Mouse (Mus musculus) embryonic facial prominence, embryonic 11.5 days (tissue): ENCODE results near the gene Ccdc134. TPM values are rescaled to one million over a fixed set of nuclear protein-coding genes. Genes with fewer than 3 reads are reported as not detected.

ENCODE experiments used
- ATAC-seq: fragments of 200-750 bp; cut with Nextera tagmentation; replicated peaks from 2 replicates; pipeline ENCODE4 v1.8.0; 2017; ENCODE audit warnings: low read depth; ENCODE audit not compliant: insufficient number of reproducible peaks, low FRiP score, low TSS enrichment
- DNase-seq: peaks from one replicate; pipeline ENCODE4 v3.0.0-alpha.2; 2015; ENCODE audit warnings: low spot score
- H3K27ac ChIP-seq: fragments of 300-500 bp; sonication (generic); replicated peaks from 2 replicates; pipeline ENCODE4 v1.5.1; 2014; ENCODE audit warnings: mild to moderate bottlenecking, low read depth, low read length, control low read depth
- H3K27me3 ChIP-seq: fragments of 300-500 bp; sonication (generic); 2 replicates; pipeline ENCODE4 v1.6.1; 2014; ENCODE audit warnings: mild to moderate bottlenecking, low read length, moderate library complexity, mixed read lengths; ENCODE audit not compliant: control insufficient read depth, insufficient read depth
- H3K36me3 ChIP-seq: fragments of 300-500 bp; sonication (generic); replicated peaks from 2 replicates; pipeline ENCODE4 v1.6.1; 2014; ENCODE audit warnings: low read depth, mild to moderate bottlenecking, low read length, moderate library complexity, mixed read lengths; ENCODE audit not compliant: control insufficient read depth, insufficient read depth
- H3K4me1 ChIP-seq: fragments of 300-500 bp; sonication (generic); 2 replicates; pipeline ENCODE4 v1.6.1; 2014; ENCODE audit warnings: low read length, mixed read lengths; ENCODE audit not compliant: control insufficient read depth, insufficient read depth
- H3K4me2 ChIP-seq: fragments of 300-500 bp; sonication (generic); 2 replicates; pipeline ENCODE4 v1.6.1; 2014; ENCODE audit warnings: low read depth, mild to moderate bottlenecking, control low read depth, low read length, moderate library complexity
- H3K4me3 ChIP-seq: fragments of 300-500 bp; sonication (generic); 2 replicates; pipeline ENCODE4 v1.5.1; 2014; ENCODE audit warnings: low read depth, low read length, control low read depth
- H3K9ac ChIP-seq: fragments of 300-500 bp; sonication (generic); replicated peaks from 2 replicates; pipeline ENCODE4 v1.6.1; 2014; ENCODE audit warnings: mild to moderate bottlenecking, control low read depth, low read length
- H3K9me3 ChIP-seq: fragments of 300-500 bp; sonication (generic); replicated peaks from 2 replicates; pipeline ENCODE4 v1.6.1; 2016; ENCODE audit warnings: mild to moderate bottlenecking, low read length, inconsistent platforms, mixed read lengths; ENCODE audit not compliant: control insufficient read depth
- WGBS: fragments of 180-500 bp; shearing (Covaris S2); extraction: QIAGEN DNeasy Blood & Tissue Kit; methylation state at CpG from one replicate; pipeline ENCODE4 v1.1.7; 2014; 5-methylcytosine and 5-hydroxymethylcytosine counted together
- polyA plus RNA-seq: library from polyadenylated mRNA; unstranded; fragments of >200 nt; fragmentation: Nextera tagmentation; extraction: Ambion mirVana; gene quantifications from 2 replicates; pipeline ENCODE4 v1.2.1, GENCODE M21; 2014

Ccdc134 gene
- polyA plus RNA-seq, 1 experiment from 2014 or later = 19.9 TPM

DNA sequence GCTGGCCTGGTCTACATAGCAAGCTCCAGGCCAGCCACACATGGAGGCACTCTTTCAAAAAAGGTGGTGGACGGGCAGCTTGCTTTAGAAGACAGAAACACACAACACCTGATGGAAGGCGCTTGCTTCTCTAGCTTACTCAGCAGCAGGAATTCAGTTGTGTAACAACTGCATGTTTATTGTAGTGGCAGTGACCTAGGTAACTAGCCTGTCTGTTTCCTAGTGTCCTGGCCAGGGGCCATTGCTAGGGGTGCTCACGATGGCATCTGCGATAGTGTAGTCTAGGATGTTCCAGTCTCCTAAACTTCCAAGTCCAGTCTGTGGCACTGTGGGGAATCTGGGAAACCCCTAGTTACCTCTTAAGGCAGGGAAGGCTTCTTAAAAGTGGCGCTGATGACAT, 16.4 kb downstream of the Ccdc134 start:
- Histone ChIP-seq H3K9me3 (no peaks in the 10 kb centered on the region), H3K4me2 (no peak overlapping the region), H3K9ac (0 out of 2 replicates have a peak overlapping the region, but pooled peaks have one; percentile 19), H3K27me3 (no peaks in the 10 kb centered on the region), H3K4me3 (no peak overlapping the region), H3K36me3 (no peaks in the 10 kb centered on the region; the same call in 1 of the 2 replicates), H3K27ac (no peak overlapping the region), H3K4me1 (no peaks in the 10 kb centered on the region; the same call in 1 of the 2 replicates)
- DNase-seq (no peak), ATAC-seq (no peak)
- 89% methylated on average over 5 of the region's 5 CpGs for WGBS

GRCm38 (mm10) chr15:82145408-82145807, 17.7 kb downstream of the Ccdc134 start:
- Histone ChIP-seq H3K36me3 (no peaks in the 10 kb centered on the region; the same call in 1 of the 2 replicates), H3K27me3 (no peaks in the 10 kb centered on the region), H3K9me3 (no peaks in the 10 kb centered on the region), H3K9ac (no peak overlapping the region), H3K27ac (peak overlapping the region; percentile 81), H3K4me1 (no peaks in the 10 kb centered on the region; the same call in 1 of the 2 replicates), H3K4me3 (no peak overlapping the region), H3K4me2 (no peak overlapping the region)
- ATAC-seq (no peak), DNase-seq (no peak)
- WGBS = 47% methylated on average over 2 of the region's 2 CpGs

DNA sequence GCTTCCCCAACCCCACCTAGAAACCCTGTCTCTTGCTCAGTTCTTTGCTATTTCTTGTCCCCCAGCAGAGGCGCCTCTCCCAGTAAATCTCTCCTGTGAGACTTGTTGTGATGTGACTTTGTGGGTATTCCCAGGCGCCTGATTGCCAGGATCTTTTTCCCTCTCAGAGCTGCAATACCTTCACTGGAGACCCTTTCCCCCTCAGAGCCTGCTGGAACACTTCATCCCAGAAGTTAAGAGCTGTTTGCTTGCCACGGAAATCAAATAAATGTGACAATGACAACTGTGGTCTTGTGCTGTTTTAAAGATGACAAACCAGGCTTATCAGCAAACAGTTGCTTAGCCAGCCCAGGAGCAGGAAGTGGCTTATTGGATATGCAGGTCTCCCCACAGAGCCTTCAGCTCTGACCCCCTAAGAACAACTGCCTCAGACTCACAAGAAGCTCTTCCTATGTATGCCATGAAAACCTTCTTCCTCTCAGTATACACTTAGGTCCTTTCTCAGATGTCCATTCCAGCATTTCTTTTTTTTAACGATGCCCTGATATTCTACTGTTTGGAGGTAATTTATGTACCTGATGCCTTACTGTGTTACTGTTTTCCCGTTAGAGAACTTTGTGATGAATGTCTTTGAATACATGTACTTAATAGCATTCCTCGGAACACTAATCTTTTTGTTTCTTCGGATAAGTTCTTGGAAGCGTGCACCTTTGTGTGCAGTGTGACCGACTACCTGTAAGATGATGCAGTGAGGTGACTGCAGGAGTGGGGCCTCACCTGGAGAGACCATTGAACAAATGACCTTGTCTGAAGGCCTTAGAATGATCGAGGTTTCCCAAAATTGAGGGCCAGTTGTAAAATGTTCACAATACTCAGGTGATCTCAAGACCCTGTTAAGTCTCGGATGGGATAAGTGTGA, 18.4 kb downstream of the Ccdc134 start:
- H3K4me1 ChIP-seq = no peaks in the 10 kb centered on the region; the same call in 1 of the 2 replicates
- ATAC-seq = no peak
- no peak overlapping the region for H3K9ac ChIP-seq

DNA sequence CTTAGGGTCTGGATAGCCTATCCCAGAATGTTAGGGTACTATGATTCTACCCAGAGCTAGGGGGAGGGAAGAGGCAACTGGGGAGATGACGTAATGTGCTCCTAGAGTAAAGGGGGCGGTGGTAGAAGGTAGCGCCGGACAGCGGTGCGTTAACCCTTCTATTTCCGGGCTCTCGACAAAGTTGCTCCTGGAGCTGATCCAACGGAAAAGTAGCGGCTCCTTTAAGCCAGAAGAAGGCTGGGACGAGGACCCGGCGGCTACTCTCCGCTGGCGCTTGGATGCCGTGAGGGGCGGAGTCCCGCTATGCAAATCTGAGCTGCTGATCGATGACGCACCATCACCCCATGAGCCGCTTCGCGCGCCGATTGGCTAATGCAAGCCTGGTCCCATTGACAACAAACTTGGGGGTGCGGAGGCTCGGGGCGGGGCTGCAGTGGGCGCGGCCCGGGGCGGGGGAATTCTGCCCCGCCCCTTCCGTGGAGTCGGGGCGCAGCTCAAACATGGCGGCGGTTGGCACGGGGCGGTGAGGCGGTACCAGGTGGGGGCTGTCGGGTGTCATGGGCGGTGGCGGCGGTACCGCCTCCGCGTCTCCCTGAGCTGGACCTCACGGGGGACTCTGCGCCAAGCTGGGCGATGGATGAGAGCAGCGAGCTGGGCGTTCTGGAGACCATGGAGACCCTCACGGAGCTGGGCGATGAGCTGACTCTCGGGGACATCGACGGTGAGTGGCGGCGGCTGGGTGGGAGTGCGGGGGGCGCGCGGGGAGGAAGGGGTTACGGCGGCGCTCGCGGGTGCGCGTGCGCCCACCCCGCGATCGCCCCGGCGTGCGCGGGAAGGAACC, 19.3 kb downstream of the Ccdc134 start, which contains the start of gene Srebf2:
TSS of gene Srebf2 (plus strand) at position 412 of the 841 bp plus-strand sequence.
- no peaks in the 10 kb centered on the region; the same call in 1 of the 2 replicates for H3K4me1 ChIP-seq
- H3K36me3 ChIP-seq = no peaks in the 10 kb centered on the region

More for the DNA sequence above, 18.4 kb downstream of the Ccdc134 start:
- no peaks in the 10 kb centered on the region; the same call in 1 of the 2 replicates for H3K36me3 ChIP-seq
- H3K4me3 ChIP-seq = no peak overlapping the region
- no peaks in the 10 kb centered on the region for H3K9me3 ChIP-seq
- peak overlapping the region; percentile 81 for H3K27ac ChIP-seq
- no peak overlapping the region for H3K4me2 ChIP-seq
- WGBS = 18% methylated on average over 11 of the region's 11 CpGs
- H3K27me3 ChIP-seq = no peaks in the 10 kb centered on the region
- no peak for DNase-seq

DNA sequence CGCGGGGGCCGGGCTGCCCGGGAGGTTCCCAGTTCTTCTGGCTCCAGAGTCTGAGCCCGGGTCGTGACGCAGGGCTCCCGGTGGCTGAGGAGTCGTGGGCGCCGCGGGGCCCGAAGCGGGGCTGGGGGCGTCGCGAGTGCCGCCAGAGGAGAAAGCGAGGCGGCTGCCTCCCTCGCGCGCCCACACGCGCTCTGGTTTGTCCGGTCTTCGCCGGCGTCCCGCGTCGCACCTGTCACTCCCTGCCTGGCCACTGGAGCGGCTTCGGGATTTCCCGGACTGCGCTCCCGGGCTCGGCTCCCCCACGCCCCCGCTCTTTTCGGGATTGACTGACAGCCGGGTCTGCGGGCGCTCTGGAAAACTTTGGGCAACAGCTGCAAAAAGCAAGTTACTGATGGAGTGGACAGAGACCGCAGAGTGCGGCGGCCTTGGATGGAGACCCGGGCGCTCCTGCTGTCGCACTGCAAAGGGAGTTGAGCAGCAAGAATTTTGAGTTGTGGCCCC, 19.9 kb downstream of the Ccdc134 start:
- Histone ChIP-seq H3K27ac (peak overlapping the region; percentile 93), H3K36me3 (no peaks in the 10 kb centered on the region), H3K4me3 (peak overlapping the region; percentile 85), H3K27me3 (no peaks in the 10 kb centered on the region), H3K9ac (peak overlapping the region; percentile 82), H3K4me2 (peak overlapping the region; percentile 76), H3K4me1 (no peaks in the 10 kb centered on the region; the same call in 1 of the 2 replicates), H3K9me3 (no peaks in the 10 kb centered on the region)
- peak; percentile 1; the same call in 1 of the 2 replicates for ATAC-seq
- under 1% methylated on average over 39 of the region's 50 CpGs for WGBS
- DNase-seq = peak; percentile 73

More for the DNA sequence above, 19.3 kb downstream of the Ccdc134 start, which contains the start of gene Srebf2:
- peak within 1 kb of the TSS; percentile 93 for H3K27ac ChIP-seq
- WGBS = under 1% methylated on average over 79 of the region's 79 CpGs
- no peaks in the 10 kb centered on the region for H3K9me3 ChIP-seq
- H3K4me2 ChIP-seq = peak within 1 kb of the TSS; percentile 76
- peak within 1 kb of the TSS; percentile 85 for H3K4me3 ChIP-seq
- ATAC-seq (peak; percentile 96), DNase-seq (peak; percentile 100)
- H3K9ac ChIP-seq = peak within 1 kb of the TSS; percentile 82
- H3K27me3 ChIP-seq = no peaks in the 10 kb centered on the region

GRCm38 (mm10) chr15:82148510-82148911, 20.8 kb downstream of the Ccdc134 start:
- ATAC-seq (no peak), DNase-seq (no peak)
- Histone ChIP-seq H3K36me3 (no peaks in the 10 kb centered on the region), H3K4me3 (peak overlapping the region; percentile 85), H3K27me3 (no peaks in the 10 kb centered on the region), H3K4me1 (no peaks in the 10 kb centered on the region; the same call in 1 of the 2 replicates), H3K9ac (peak overlapping the region; percentile 82), H3K9me3 (no peaks in the 10 kb centered on the region), H3K4me2 (peak overlapping the region; percentile 76), H3K27ac (no peak overlapping the region)
- WGBS = 32% methylated on average over 9 of the region's 9 CpGs

DNA sequence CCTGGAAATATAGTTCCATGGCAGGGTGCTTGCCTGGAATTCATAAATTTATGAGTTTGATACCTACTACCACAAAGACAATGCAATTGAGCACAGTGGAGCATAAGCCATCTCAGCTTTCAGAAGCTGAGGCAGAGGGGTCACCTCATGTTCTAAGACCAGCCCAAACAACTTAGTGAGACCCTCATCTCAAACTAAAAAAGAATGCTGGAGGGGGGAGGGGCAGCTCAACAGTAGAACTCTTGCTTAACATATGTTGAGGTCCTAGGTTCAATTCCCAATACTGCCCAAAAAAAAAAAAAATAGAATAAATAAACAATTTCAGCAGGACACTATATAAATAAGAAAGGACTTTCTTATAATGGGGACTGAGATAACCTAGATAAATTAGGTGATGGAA, 22.3 kb downstream of the Ccdc134 start:
- no peak overlapping the region for H3K9ac ChIP-seq
- H3K4me1 ChIP-seq = no peaks in the 10 kb centered on the region; the same call in 1 of the 2 replicates
- H3K36me3 ChIP-seq = no peaks in the 10 kb centered on the region
- no peak overlapping the region for H3K4me3 ChIP-seq
- DNase-seq (no peak), ATAC-seq (no peak)
- H3K27me3 ChIP-seq = no peaks in the 10 kb centered on the region
- H3K4me2 ChIP-seq = no peak overlapping the region
- no peaks in the 10 kb centered on the region for H3K9me3 ChIP-seq
- no peak overlapping the region for H3K27ac ChIP-seq
